Mouse (Mus musculus): Measurements from ENCODE around the gene Gh. TPM values are rescaled to one million over a fixed set of nuclear protein-coding genes. Genes with fewer than 3 reads are reported as not detected.

Gh gene
- total and polyA plus RNA-seq, 3 experiments = not detected

GRCm38 (mm10) chr11:106314333-106314812 is 12.7 kb upstream of the Gh start, which contains the start of gene Cd79b:
TSS of gene Cd79b (minus strand) at chr11:106314762.
- Histone ChIP-seq H3K9me3 (replicated peaks) (no peaks in the 10 kb centered on the region), H3K4me1 (ENCODE audit: insufficient read depth, low read depth, low read length) (peaks cover 10% of the 10 kb centered on the region; the same call in 1 of the 2 replicates), H3K4me3 (ENCODE audit: low read depth, low read length) (no peak within 1 kb of the TSS), H3K36me3 (replicated peaks) (no peaks in the 10 kb centered on the region), H3K27me3 (ENCODE audit: insufficient read depth, low read length) (peaks cover 52% of the 10 kb centered on the region)
- TF ChIP-seq TAL1 (conservative IDR thresholded peaks at IDR 0.05; ENCODE audit: low read depth, low read length) (no peak), CTCF (IDR thresholded peaks at IDR 0.05; ENCODE audit: low read depth, low read length) (no peak), POLR2AphosphoS5 (IDR thresholded peaks at IDR 0.05; ENCODE audit: insufficient replicate concordance, low read depth, low read length) (no peak)
- no peak for ATAC-seq (ENCODE audit: extremely low read depth, insufficient number of reproducible peaks, low FRiP score, poor library complexity, severe bottlenecking)
- no peak for DNase-seq (ENCODE audit: low spot score)

GRCm38 (mm10) chr11:106313533-106313932 is 11.9 kb upstream of the Gh start:
- Histone ChIP-seq H3K4me1 (ENCODE audit: insufficient read depth, low read depth, low read length) (peaks cover 10% of the 10 kb centered on the region; the same call in 1 of the 2 replicates), H3K27me3 (ENCODE audit: insufficient read depth, low read length) (peaks cover 48% of the 10 kb centered on the region), H3K4me3 (ENCODE audit: low read depth, low read length) (no peak overlapping the region), H3K36me3 (replicated peaks) (no peaks in the 10 kb centered on the region), H3K9me3 (replicated peaks) (no peaks in the 10 kb centered on the region)
- no peak for ATAC-seq (ENCODE audit: extremely low read depth, insufficient number of reproducible peaks, low FRiP score, poor library complexity, severe bottlenecking)
- DNase-seq (ENCODE audit: low spot score) = no peak
- TF ChIP-seq GATA2 (IDR thresholded peaks at IDR 0.05; ENCODE audit: borderline replicate concordance, low read depth, low read length) (no peak), TAL1 (conservative IDR thresholded peaks at IDR 0.05; ENCODE audit: low read depth, low read length) (no peak), CTCF (IDR thresholded peaks at IDR 0.05; ENCODE audit: low read depth, low read length) (no peak), GATA1 (IDR thresholded peaks at IDR 0.05; ENCODE audit: borderline replicate concordance, low read length) (no peak), POLR2AphosphoS5 (IDR thresholded peaks at IDR 0.05; ENCODE audit: insufficient replicate concordance, low read depth, low read length) (no peak)

GRCm38 (mm10) chr11:106310123-106310522 is 8.5 kb upstream of the Gh start:
- peaks cover 42% of the 10 kb centered on the region for H3K27me3 ChIP-seq (ENCODE audit: insufficient read depth, low read length)
- no peaks in the 10 kb centered on the region for H3K9me3 ChIP-seq (replicated peaks)
- H3K4me3 ChIP-seq (ENCODE audit: low read depth, low read length) = no peak overlapping the region
- DNase-seq (ENCODE audit: low spot score) (no peak), ATAC-seq (ENCODE audit: extremely low read depth, insufficient number of reproducible peaks, low FRiP score, poor library complexity, severe bottlenecking) (no peak)
- TF ChIP-seq GATA1 (IDR thresholded peaks at IDR 0.05; ENCODE audit: borderline replicate concordance, low read length) = no peak
- no peak for TF ChIP-seq TAL1 (conservative IDR thresholded peaks at IDR 0.05; ENCODE audit: low read depth, low read length)
- TF ChIP-seq POLR2AphosphoS5 (IDR thresholded peaks at IDR 0.05; ENCODE audit: insufficient replicate concordance, low read depth, low read length) = no peak
- H3K4me1 ChIP-seq (ENCODE audit: insufficient read depth, low read depth, low read length) = peaks cover 10% of the 10 kb centered on the region; the same call in 1 of the 2 replicates
- no peaks in the 10 kb centered on the region for H3K36me3 ChIP-seq (replicated peaks)

DNA sequence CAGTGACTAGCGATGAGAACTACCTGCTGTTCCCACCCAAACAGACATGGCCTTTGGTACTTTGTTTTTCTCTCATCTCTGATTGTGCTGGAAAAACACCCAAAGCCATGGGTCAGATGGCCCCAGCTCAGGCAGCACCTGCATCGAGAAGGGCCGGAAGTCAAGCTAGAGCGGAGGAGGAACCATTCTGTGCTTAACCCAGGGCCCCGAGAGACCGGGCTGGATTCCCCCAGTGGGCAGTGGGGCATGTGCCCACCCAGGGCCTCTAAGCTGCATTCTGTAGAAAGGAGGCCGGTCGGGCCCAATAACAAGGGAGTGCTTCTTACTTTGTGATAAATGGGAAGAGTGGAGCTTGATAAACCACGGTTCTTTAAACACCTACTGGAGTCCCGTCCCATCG is 6.5 kb upstream of the Gh start:
- DNase-seq (ENCODE audit: low spot score) = no peak
- H3K4me1 ChIP-seq (ENCODE audit: insufficient read depth, low read depth, low read length) = no peaks in the 10 kb centered on the region; the same call in 1 of the 2 replicates
- no peak for ATAC-seq (ENCODE audit: extremely low read depth, insufficient number of reproducible peaks, low FRiP score, poor library complexity, severe bottlenecking)
- H3K36me3 ChIP-seq (replicated peaks) = no peaks in the 10 kb centered on the region
- H3K9me3 ChIP-seq (replicated peaks) = no peaks in the 10 kb centered on the region
- TF ChIP-seq POLR2AphosphoS5 (IDR thresholded peaks at IDR 0.05; ENCODE audit: insufficient replicate concordance, low read depth, low read length) (no peak), GATA2 (IDR thresholded peaks at IDR 0.05; ENCODE audit: borderline replicate concordance, low read depth, low read length) (no peak), CTCF (IDR thresholded peaks at IDR 0.05; ENCODE audit: low read depth, low read length) (no peak), TAL1 (conservative IDR thresholded peaks at IDR 0.05; ENCODE audit: low read depth, low read length) (no peak), GATA1 (IDR thresholded peaks at IDR 0.05; ENCODE audit: borderline replicate concordance, low read length) (no peak)
- H3K27me3 ChIP-seq (ENCODE audit: insufficient read depth, low read length) = peaks cover 46% of the 10 kb centered on the region
- no peak overlapping the region for H3K4me3 ChIP-seq (ENCODE audit: low read depth, low read length)

DNA sequence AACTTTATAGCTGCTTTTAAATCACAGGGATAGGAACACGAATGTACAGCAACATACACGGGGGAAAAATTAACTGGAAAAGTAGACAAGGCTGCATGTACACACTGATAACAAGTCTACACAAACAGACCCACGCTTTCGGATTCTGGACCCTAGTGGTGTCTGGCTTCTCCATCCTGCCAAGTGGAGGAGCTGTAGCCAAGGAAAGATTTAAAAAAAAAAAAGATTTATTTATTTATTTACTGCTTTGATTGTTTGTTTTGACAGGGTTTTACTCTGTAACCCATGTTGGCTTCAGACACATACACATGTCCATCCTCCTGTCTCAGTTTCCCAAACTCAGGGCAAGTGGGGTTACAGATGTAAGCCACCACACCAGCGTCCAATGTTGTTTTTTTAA is 5.8 kb upstream of the Gh start:
- Histone ChIP-seq H3K9me3 (replicated peaks) (no peaks in the 10 kb centered on the region), H3K27me3 (ENCODE audit: insufficient read depth, low read length) (peaks cover 46% of the 10 kb centered on the region), H3K4me1 (ENCODE audit: insufficient read depth, low read depth, low read length) (no peaks in the 10 kb centered on the region; the same call in 1 of the 2 replicates), H3K4me3 (ENCODE audit: low read depth, low read length) (no peak overlapping the region), H3K36me3 (replicated peaks) (no peaks in the 10 kb centered on the region)
- ATAC-seq (ENCODE audit: extremely low read depth, insufficient number of reproducible peaks, low FRiP score, poor library complexity, severe bottlenecking) (no peak), DNase-seq (ENCODE audit: low spot score) (no peak)
- TF ChIP-seq GATA1 (IDR thresholded peaks at IDR 0.05; ENCODE audit: borderline replicate concordance, low read length) (no peak), POLR2AphosphoS5 (IDR thresholded peaks at IDR 0.05; ENCODE audit: insufficient replicate concordance, low read depth, low read length) (no peak), TAL1 (conservative IDR thresholded peaks at IDR 0.05; ENCODE audit: low read depth, low read length) (no peak)

GRCm38 (mm10) chr11:106306758-106307157 is 5.1 kb upstream of the Gh start:
- ATAC-seq (ENCODE audit: extremely low read depth, insufficient number of reproducible peaks, low FRiP score, poor library complexity, severe bottlenecking) = no peak
- no peak for TF ChIP-seq CTCF (IDR thresholded peaks at IDR 0.05; ENCODE audit: low read depth, low read length)
- no peak for TF ChIP-seq POLR2AphosphoS5 (IDR thresholded peaks at IDR 0.05; ENCODE audit: insufficient replicate concordance, low read depth, low read length)
- no peak for TF ChIP-seq GATA1 (IDR thresholded peaks at IDR 0.05; ENCODE audit: borderline replicate concordance, low read length)
- no peak for TF ChIP-seq TAL1 (conservative IDR thresholded peaks at IDR 0.05; ENCODE audit: low read depth, low read length)
- no peak for TF ChIP-seq GATA2 (IDR thresholded peaks at IDR 0.05; ENCODE audit: borderline replicate concordance, low read depth, low read length)
- no peak for DNase-seq (ENCODE audit: low spot score)
- Histone ChIP-seq H3K9me3 (replicated peaks) (no peaks in the 10 kb centered on the region), H3K36me3 (replicated peaks) (no peaks in the 10 kb centered on the region), H3K27me3 (ENCODE audit: insufficient read depth, low read length) (peaks cover 44% of the 10 kb centered on the region), H3K4me1 (ENCODE audit: insufficient read depth, low read depth, low read length) (no peaks in the 10 kb centered on the region; the same call in 1 of the 2 replicates), H3K4me3 (ENCODE audit: low read depth, low read length) (no peak overlapping the region)

DNA sequence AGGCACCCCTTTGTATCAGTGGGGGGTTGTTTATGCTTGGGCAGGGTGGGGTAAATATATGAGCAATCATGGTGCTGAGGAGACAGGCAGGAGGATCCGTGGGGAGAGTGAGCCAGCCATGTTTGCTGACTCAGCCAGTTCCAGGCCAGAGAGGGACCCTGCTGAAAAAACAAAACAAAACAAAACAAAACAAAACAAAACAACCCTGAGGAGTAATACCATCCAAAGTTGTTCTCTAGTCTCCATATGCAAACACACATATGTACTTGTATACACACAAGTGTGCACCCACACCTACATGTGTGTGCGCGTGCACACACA is 4.4 kb upstream of the Gh start:
- TF ChIP-seq GATA1 (IDR thresholded peaks at IDR 0.05; ENCODE audit: borderline replicate concordance, low read length) = no peak
- no peak for TF ChIP-seq POLR2AphosphoS5 (IDR thresholded peaks at IDR 0.05; ENCODE audit: insufficient replicate concordance, low read depth, low read length)
- TF ChIP-seq GATA2 (IDR thresholded peaks at IDR 0.05; ENCODE audit: borderline replicate concordance, low read depth, low read length) = no peak
- no peak for TF ChIP-seq CTCF (IDR thresholded peaks at IDR 0.05; ENCODE audit: low read depth, low read length)
- no peak for TF ChIP-seq TAL1 (conservative IDR thresholded peaks at IDR 0.05; ENCODE audit: low read depth, low read length)
- peaks cover 50% of the 10 kb centered on the region for H3K27me3 ChIP-seq (ENCODE audit: insufficient read depth, low read length)
- ATAC-seq (ENCODE audit: extremely low read depth, insufficient number of reproducible peaks, low FRiP score, poor library complexity, severe bottlenecking) (no peak), DNase-seq (ENCODE audit: low spot score) (no peak)
- H3K9me3 ChIP-seq (replicated peaks) = no peaks in the 10 kb centered on the region
- no peak overlapping the region for H3K4me3 ChIP-seq (ENCODE audit: low read depth, low read length)
- H3K4me1 ChIP-seq (ENCODE audit: insufficient read depth, low read depth, low read length) = no peaks in the 10 kb centered on the region; the same call in 1 of the 2 replicates
- no peaks in the 10 kb centered on the region for H3K36me3 ChIP-seq (replicated peaks)
